Mouse (Mus musculus) heart, embryonic 13.5 days (tissue): Measurements from ENCODE around the gene Shisa5. TPM values are rescaled to one million over a fixed set of nuclear protein-coding genes. Genes with fewer than 3 reads are reported as not detected.

Experiments
- ATAC-seq: fragments of 200-750 bp; cut with Nextera tagmentation; 2 replicates; pipeline ENCODE4 v1.8.0; 2017; ENCODE audit warnings: moderate TSS enrichment; ENCODE audit not compliant: insufficient number of reproducible peaks, low FRiP score, low TSS enrichment; ENCODE audit errors: extremely low read depth
- H3K27ac ChIP-seq: fragments of 300-500 bp; sonication (generic); replicated peaks from 2 replicates; pipeline ENCODE4 v1.5.1; 2015; ENCODE audit warnings: moderate library complexity, mild to moderate bottlenecking, inconsistent platforms
- H3K27me3 ChIP-seq: fragments of 300-500 bp; sonication (generic); replicated peaks from 2 replicates; pipeline ENCODE4 v1.6.1; 2015; ENCODE audit warnings: mild to moderate bottlenecking, inconsistent platforms
- H3K36me3 ChIP-seq: fragments of 300-500 bp; sonication (generic); 2 replicates; pipeline ENCODE4 v1.6.1; 2015; ENCODE audit warnings: mild to moderate bottlenecking, inconsistent platforms
- H3K4me1 ChIP-seq: fragments of 300-500 bp; sonication (generic); 2 replicates; pipeline ENCODE4 v1.6.1; 2015; ENCODE audit warnings: inconsistent platforms
- H3K4me2 ChIP-seq: fragments of 300-500 bp; sonication (generic); 2 replicates; pipeline ENCODE4 v1.6.1; 2015; ENCODE audit warnings: inconsistent platforms, mild to moderate bottlenecking, moderate library complexity
- H3K4me3 ChIP-seq: fragments of 300-500 bp; sonication (generic); 2 replicates; pipeline ENCODE4 v1.5.1; 2015; ENCODE audit warnings: moderate library complexity, mild to moderate bottlenecking, inconsistent platforms
- H3K9ac ChIP-seq: fragments of 300-500 bp; sonication (generic); 2 replicates; pipeline ENCODE4 v1.6.1; 2015; ENCODE audit warnings: inconsistent platforms, mild to moderate bottlenecking, moderate library complexity
- H3K9me3 ChIP-seq: fragments of 300-500 bp; sonication (generic); 2 replicates; pipeline ENCODE4 v1.6.1; 2016; ENCODE audit warnings: inconsistent platforms
- WGBS: fragments of 180-500 bp; shearing (Covaris S2); methylation state at CpG from one replicate; pipeline ENCODE4 v1.1.7; 2015; ENCODE audit warnings: mixed read lengths; 5-methylcytosine and 5-hydroxymethylcytosine counted together
- polyA plus RNA-seq: library from polyadenylated mRNA; unstranded; fragments of >200 nt; fragmentation: Nextera tagmentation; extraction: Ambion mirVana; gene quantifications from 2 replicates; pipeline ENCODE4 v1.2.1, GENCODE M21; 2015

Gene Shisa5
- polyA plus RNA-seq, 1 experiment from 2014 or later, result 69.3 TPM

GRCm38 (mm10) chr9:109073661-109074573 lies 35.6 kb downstream of the Shisa5 start, which contains the start of gene Atrip:
Gene Atrip (minus strand): TSS chr9:109074124.
- peak; percentile 95 for ATAC-seq
- Histone ChIP-seq H3K9me3 (no peaks in the 10 kb centered on the region), H3K9ac (peak within 1 kb of the TSS; percentile 97), H3K27ac (peak within 1 kb of the TSS; percentile 68), H3K4me2 (peak within 1 kb of the TSS; percentile 93), H3K36me3 (peaks cover 41% of the 10 kb centered on the region), H3K27me3 (no peaks in the 10 kb centered on the region), H3K4me3 (peak within 1 kb of the TSS; percentile 88), H3K4me1 (peaks cover 26% of the 10 kb centered on the region)
- WGBS, result under 1% methylated on average over 57 of the region's 57 CpGs

GRCm38 (mm10) chr9:109080516-109080915 lies 42.2 kb downstream of the Shisa5 start:
- no peaks in the 10 kb centered on the region for H3K27me3 ChIP-seq
- H3K4me2 ChIP-seq, result peak overlapping the region; percentile 90
- peak overlapping the region; percentile 8; the same call in 1 of the 2 replicates for H3K4me3 ChIP-seq
- 85% methylated on average over 3 of the region's 3 CpGs for WGBS
- H3K9ac ChIP-seq, result no peak overlapping the region
- peaks cover 20% of the 10 kb centered on the region for H3K4me1 ChIP-seq
- no peak for ATAC-seq
- peaks cover 30% of the 10 kb centered on the region for H3K36me3 ChIP-seq
- no peak overlapping the region for H3K27ac ChIP-seq
- no peaks in the 10 kb centered on the region for H3K9me3 ChIP-seq

- Histone ChIP-seq H3K4me3 (peak overlapping the region; percentile 89), H3K27me3 (no peaks in the 10 kb centered on the region), H3K27ac (peak overlapping the region; percentile 82), H3K9ac (peak overlapping the region; percentile 96), H3K9me3 (no peaks in the 10 kb centered on the region), H3K4me2 (peak overlapping the region; percentile 90), H3K36me3 (peaks cover 30% of the 10 kb centered on the region), H3K4me1 (peaks cover 20% of the 10 kb centered on the region)
- no peak for ATAC-seq
- 3% methylated on average over 11 of the region's 11 CpGs for WGBS
Observed at GRCm38 (mm10) chr9:109081749-109082123, 43.4 kb downstream of the Shisa5 start.

- Histone ChIP-seq H3K4me2 (peak within 1 kb of the TSS; percentile 90), H3K9ac (peak within 1 kb of the TSS; percentile 96), H3K9me3 (no peaks in the 10 kb centered on the region), H3K36me3 (peaks cover 30% of the 10 kb centered on the region), H3K4me1 (peaks cover 21% of the 10 kb centered on the region), H3K4me3 (peak within 1 kb of the TSS; percentile 89), H3K27ac (peak within 1 kb of the TSS; percentile 82), H3K27me3 (no peaks in the 10 kb centered on the region)
- peak; percentile 94 for ATAC-seq
- WGBS, result under 1% methylated on average over 37 of the region's 37 CpGs
Observed at GRCm38 (mm10) chr9:109082124-109082800, 43.9 kb downstream of the Shisa5 start, which contains the start of the genes Ccdc51 and Tma7. Gene Ccdc51 (plus strand): TSS chr9:109082493. Gene Tma7 (minus strand): TSS chr9:109082587.

GRCm38 (mm10) chr9:109084922-109085321 lies 46.6 kb downstream of the Shisa5 start:
- Histone ChIP-seq H3K4me2 (no peak overlapping the region), H3K27me3 (no peaks in the 10 kb centered on the region), H3K27ac (no peak overlapping the region), H3K4me3 (no peak overlapping the region), H3K4me1 (peaks cover 29% of the 10 kb centered on the region), H3K9ac (no peak overlapping the region), H3K9me3 (no peaks in the 10 kb centered on the region), H3K36me3 (peaks cover 23% of the 10 kb centered on the region)
- ATAC-seq, result no peak
- whole genome bisulfite sequencing, result 13% methylated on average over 2 of the region's 2 CpGs

DNA sequence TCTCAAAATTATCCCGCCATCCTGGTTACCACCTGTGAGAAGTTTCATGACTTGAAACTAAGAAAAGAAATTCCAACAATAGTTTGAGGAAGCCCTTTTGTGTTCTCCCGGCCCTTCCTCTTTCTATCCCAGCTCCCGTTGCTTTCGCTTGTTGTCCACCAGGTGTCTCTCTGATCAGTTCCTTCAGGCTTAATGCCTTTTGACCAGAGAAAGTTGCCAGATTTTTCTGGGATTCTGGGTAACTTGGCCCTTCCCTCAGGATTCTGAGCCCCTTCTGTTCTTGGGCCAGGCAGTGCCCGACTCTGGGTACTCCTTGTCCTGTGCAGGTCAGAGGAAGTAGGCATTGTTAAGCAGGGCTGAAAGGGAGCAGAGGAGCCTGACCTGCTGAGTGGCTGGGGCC lies 49.6 kb downstream of the Shisa5 start:
- peaks cover 42% of the 10 kb centered on the region for H3K36me3 ChIP-seq
- H3K9me3 ChIP-seq, result no peaks in the 10 kb centered on the region
- H3K9ac ChIP-seq, result peak overlapping the region; percentile 20
- no peak overlapping the region for H3K4me2 ChIP-seq
- H3K4me3 ChIP-seq, result no peak overlapping the region
- WGBS, result 10% methylated on average over 5 of the region's 5 CpGs
- H3K27ac ChIP-seq, result no peak overlapping the region
- peaks cover 16% of the 10 kb centered on the region for H3K4me1 ChIP-seq
- H3K27me3 ChIP-seq, result no peaks in the 10 kb centered on the region
- ATAC-seq, result no peak

DNA sequence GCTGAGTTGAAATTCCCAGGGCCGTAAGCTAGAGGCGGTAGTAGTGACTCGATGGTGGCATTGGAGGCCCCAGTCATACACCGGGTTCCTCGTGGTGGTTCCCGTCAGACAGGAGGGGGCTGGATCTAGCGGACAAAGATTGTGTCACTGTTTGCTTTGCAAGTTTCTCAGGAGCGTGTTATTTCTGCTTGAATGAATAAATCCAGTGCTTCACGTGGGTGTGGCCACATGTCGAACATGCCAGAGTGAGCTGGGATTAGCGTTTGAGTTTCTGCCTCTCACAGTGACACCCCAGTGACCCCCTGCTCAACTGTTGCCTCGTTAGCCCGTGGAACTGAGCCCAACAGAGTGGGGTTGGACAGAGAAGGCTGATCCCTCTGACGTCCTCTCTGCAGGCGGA lies 52.1 kb downstream of the Shisa5 start:
- Histone ChIP-seq H3K9me3 (no peaks in the 10 kb centered on the region), H3K9ac (no peak overlapping the region), H3K27ac (no peak overlapping the region), H3K27me3 (no peaks in the 10 kb centered on the region), H3K4me3 (no peak overlapping the region), H3K4me1 (peaks cover 32% of the 10 kb centered on the region), H3K36me3 (peaks cover 42% of the 10 kb centered on the region), H3K4me2 (no peak overlapping the region)
- WGBS, result 74% methylated on average over 15 of the region's 15 CpGs
- ATAC-seq, result no peak

- ATAC-seq, result no peak
- 83% methylated on average over 8 of the region's 8 CpGs for WGBS
- Histone ChIP-seq H3K4me2 (no peak overlapping the region), H3K4me1 (peaks cover 40% of the 10 kb centered on the region), H3K27ac (no peak overlapping the region), H3K36me3 (peaks cover 42% of the 10 kb centered on the region), H3K9me3 (no peaks in the 10 kb centered on the region), H3K9ac (no peak overlapping the region), H3K27me3 (no peaks in the 10 kb centered on the region), H3K4me3 (no peak overlapping the region)
Observed at GRCm38 (mm10) chr9:109091802-109092201, 53.4 kb downstream of the Shisa5 start.

DNA sequence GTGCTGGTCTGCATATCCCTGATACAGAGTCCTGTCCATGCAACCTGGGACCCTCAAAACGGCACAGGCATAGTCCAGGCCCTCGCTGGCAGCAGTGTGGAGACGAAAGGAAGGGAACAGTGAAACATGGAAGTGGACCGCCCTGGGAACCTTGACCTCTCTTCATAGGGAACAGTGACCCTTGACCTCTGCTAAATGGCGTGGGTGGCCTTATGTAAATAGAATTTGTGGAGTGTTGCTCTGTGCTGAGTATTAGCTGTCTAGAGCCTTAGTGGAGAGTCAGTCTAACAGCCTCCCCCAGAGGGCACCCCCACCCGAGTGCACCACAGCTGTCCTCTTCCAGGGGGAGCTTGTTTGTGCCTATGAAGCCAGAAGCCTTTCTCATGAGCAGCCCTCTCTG lies 54.4 kb downstream of the Shisa5 start:
- no peak overlapping the region for H3K4me3 ChIP-seq
- no peak overlapping the region for H3K4me2 ChIP-seq
- WGBS, result 66% methylated on average over 6 of the region's 6 CpGs
- no peaks in the 10 kb centered on the region for H3K9me3 ChIP-seq
- H3K9ac ChIP-seq, result no peak overlapping the region
- peaks cover 45% of the 10 kb centered on the region for H3K4me1 ChIP-seq
- peaks cover 42% of the 10 kb centered on the region for H3K36me3 ChIP-seq
- no peaks in the 10 kb centered on the region for H3K27me3 ChIP-seq
- no peak for ATAC-seq
- peak overlapping the region; percentile 29 for H3K27ac ChIP-seq

DNA sequence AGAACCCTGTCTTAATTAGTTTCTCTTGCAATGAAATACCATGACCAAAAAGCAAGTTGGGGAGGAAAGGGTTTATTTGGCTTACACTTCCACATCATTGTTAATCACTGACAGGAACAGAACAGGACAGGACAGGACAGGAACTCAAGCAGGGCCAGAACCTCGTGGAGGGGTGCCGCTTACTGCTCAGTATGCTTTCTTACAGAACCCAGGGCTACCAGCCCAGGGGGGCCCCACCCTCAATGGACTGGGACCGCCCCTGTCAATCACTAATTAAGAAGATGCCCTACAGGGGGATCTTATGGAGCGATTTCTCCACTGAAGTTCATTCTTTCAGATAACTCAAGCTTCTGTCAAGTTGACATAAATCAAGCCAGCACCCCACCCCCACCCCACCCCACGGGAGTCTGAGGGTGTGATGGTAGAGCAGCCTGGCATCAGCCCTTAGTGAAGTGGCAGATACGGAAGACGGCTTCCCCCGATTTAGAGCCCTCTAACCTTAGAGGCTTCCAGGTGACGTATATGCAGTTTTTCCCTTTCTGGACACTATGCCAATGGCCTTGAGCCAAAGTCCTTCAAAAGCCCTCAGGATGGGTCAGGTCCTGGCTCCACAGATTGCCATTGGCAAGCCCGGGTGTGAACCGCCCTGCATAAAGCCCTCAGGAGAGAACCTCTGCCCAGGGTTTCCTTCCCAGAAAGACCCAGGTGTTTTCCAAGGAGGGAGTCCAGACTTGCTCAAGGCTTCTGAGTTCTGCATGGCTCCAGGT lies 55.6 kb downstream of the Shisa5 start:
- Histone ChIP-seq H3K9ac (peak overlapping the region; percentile 89), H3K27me3 (no peaks in the 10 kb centered on the region), H3K27ac (peak overlapping the region; percentile 95), H3K4me2 (peak overlapping the region; percentile 85), H3K36me3 (peaks cover 39% of the 10 kb centered on the region), H3K4me3 (peak overlapping the region; percentile 63), H3K4me1 (peaks cover 53% of the 10 kb centered on the region), H3K9me3 (no peaks in the 10 kb centered on the region)
- ATAC-seq, result no peak
- WGBS, result 15% methylated on average over 11 of the region's 11 CpGs
